Mouse (Mus musculus): Measurements from ENCODE around the gene Cpxm2.

DNA sequence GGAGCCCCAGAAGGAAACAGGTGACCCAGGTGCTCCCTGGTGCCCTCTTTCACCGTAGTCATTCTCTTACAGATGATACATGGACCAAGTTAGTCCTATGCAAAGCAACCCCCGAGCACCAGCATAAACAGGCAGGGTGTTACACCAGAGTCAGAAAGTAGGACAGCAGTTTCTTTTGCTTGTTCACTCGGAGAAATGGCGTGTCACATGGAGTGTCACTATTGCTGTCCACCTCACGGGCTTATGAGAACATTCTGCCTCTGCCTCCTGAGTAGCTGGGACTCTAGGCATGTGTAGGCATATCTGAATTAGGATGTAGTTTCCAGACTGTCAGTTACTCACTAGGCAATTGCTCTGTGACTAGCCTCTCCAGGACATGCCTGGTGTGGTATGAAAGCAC is 140.6 kb downstream of the Cpxm2 start:
- no peak for TF ChIP-seq MYC (IDR thresholded peaks at IDR 0.05; ENCODE audit: low read depth, low read length)
- no peak for TF ChIP-seq EP300 (IDR thresholded peaks at IDR 0.05; ENCODE audit: low read length)
- TF ChIP-seq CTCF (conservative IDR thresholded peaks at IDR 0.05 in 1 of 2, IDR thresholded peaks at IDR 0.05 in 1 of 2; ENCODE audit: low read depth in 2 of 2, low read length in 2 of 2), result no peak
- no peak for TF ChIP-seq BHLHE40 (IDR thresholded peaks at IDR 0.05; ENCODE audit: low read depth, low read length)
- no peak for TF ChIP-seq CHD1 (IDR thresholded peaks at IDR 0.05; ENCODE audit: low read depth, low read length)
- TF ChIP-seq ZKSCAN1 (IDR thresholded peaks at IDR 0.05; ENCODE audit: borderline replicate concordance, low read depth, low read length), result no peak
- TF ChIP-seq ZC3H11A (IDR thresholded peaks at IDR 0.05; ENCODE audit: low read depth, low read length), result no peak
- no peak for TF ChIP-seq MEF2A (IDR thresholded peaks at IDR 0.05; ENCODE audit: borderline replicate concordance, low read depth, low read length)
- TF ChIP-seq GABPA (IDR thresholded peaks at IDR 0.05; ENCODE audit: insufficient replicate concordance, low read depth, low read length), result no peak
- no peak for TF ChIP-seq POLR2A (IDR thresholded peaks at IDR 0.05; ENCODE audit: low read depth, low read length)
